Mouse (Mus musculus): Measurements from ENCODE around the gene Gtf2i.
"Not testable (repeated sequence)": the region's sequence is repeated elsewhere in the genome, so short reads cannot be mapped to it uniquely, and the experiment has no call there.

Gene Gtf2i

GRCm38 (mm10) chr5:134314688-134315622 lies at the start of gene Gtf2i:
Gtf2i (minus strand) TSS chr5:134314760.
- peak; percentile 98 for DNase-seq

GRCm38 (mm10) chr5:134359101-134359500 lies 44.5 kb upstream of the Gtf2i start:
- DNase-seq: no peak

- not testable (repeated sequence) for DNase-seq
Observed at GRCm38 (mm10) chr5:134355372-134355771, 40.8 kb upstream of the Gtf2i start.

- DNase-seq: no peak
Observed at GRCm38 (mm10) chr5:134353117-134353516, 38.6 kb upstream of the Gtf2i start.

- DNase-seq: no peak
Observed at GRCm38 (mm10) chr5:134352527-134353001, 38.0 kb upstream of the Gtf2i start.

- peak; percentile 24 for DNase-seq
Observed at GRCm38 (mm10) chr5:134350660-134351059, 36.1 kb upstream of the Gtf2i start.

- DNase-seq: no peak
Observed at GRCm38 (mm10) chr5:134347066-134347465, 32.5 kb upstream of the Gtf2i start.

- DNase-seq: no peak
Observed at GRCm38 (mm10) chr5:134345449-134345848, 30.9 kb upstream of the Gtf2i start.

GRCm38 (mm10) chr5:134344076-134344475 lies 29.5 kb upstream of the Gtf2i start:
- no peak for DNase-seq

GRCm38 (mm10) chr5:134343530-134343929 lies 29.0 kb upstream of the Gtf2i start:
- DNase-seq: not testable (repeated sequence)

- DNase-seq: no peak
Observed at GRCm38 (mm10) chr5:134342503-134343205, 28.1 kb upstream of the Gtf2i start.

GRCm38 (mm10) chr5:134341721-134342120 lies 27.2 kb upstream of the Gtf2i start:
- DNase-seq: no peak

GRCm38 (mm10) chr5:134341321-134341720 lies 26.8 kb upstream of the Gtf2i start:
- no peak for DNase-seq

GRCm38 (mm10) chr5:134340101-134340522 lies 25.6 kb upstream of the Gtf2i start:
- no peak for DNase-seq

GRCm38 (mm10) chr5:134337012-134337411 lies 22.5 kb upstream of the Gtf2i start:
- not testable (repeated sequence) for DNase-seq

GRCm38 (mm10) chr5:134332743-134333142 lies 18.2 kb upstream of the Gtf2i start:
- no peak for DNase-seq

GRCm38 (mm10) chr5:134330082-134330481 lies 15.5 kb upstream of the Gtf2i start:
- no peak for DNase-seq

GRCm38 (mm10) chr5:134329311-134329710 lies 14.8 kb upstream of the Gtf2i start:
- DNase-seq: no peak

- DNase-seq: no peak
Observed at GRCm38 (mm10) chr5:134328482-134329001, 14.0 kb upstream of the Gtf2i start.

- no peak for DNase-seq
Observed at GRCm38 (mm10) chr5:134325856-134326566, 11.5 kb upstream of the Gtf2i start.

- no peak for DNase-seq
Observed at GRCm38 (mm10) chr5:134323869-134324268, 9.3 kb upstream of the Gtf2i start.

GRCm38 (mm10) chr5:134323311-134323710 lies 8.8 kb upstream of the Gtf2i start:
- DNase-seq: no peak

- DNase-seq: no peak
Observed at GRCm38 (mm10) chr5:134322355-134322754, 7.8 kb upstream of the Gtf2i start.

Measured in cerebellum, adult 9-10 months (tissue).